Mouse (Mus musculus) midbrain, embryonic 11.5 days (tissue): ENCODE results near the gene Bik. TPM values are rescaled to one million over a fixed set of nuclear protein-coding genes. Genes with fewer than 3 reads are reported as not detected.
"Not testable (repeated sequence)": the region's sequence is repeated elsewhere in the genome, so short reads cannot be mapped to it uniquely, and the experiment has no call there.

Experiments used
- ATAC-seq: fragments of 200-750 bp; cut with Nextera tagmentation; 2 replicates; pipeline ENCODE4 v1.8.0; 2017; ENCODE audit warnings: moderate TSS enrichment, moderate library complexity; ENCODE audit not compliant: low FRiP score
- DNase-seq: peaks from one replicate; pipeline ENCODE4 v3.0.0; 2015; ENCODE audit warnings: low spot score; ENCODE audit errors: missing footprints
- H3K27ac ChIP-seq: fragments of 300-500 bp; sonication (generic); 2 replicates; pipeline ENCODE4 v1.5.1; 2014; ENCODE audit warnings: low read depth, low read length
- H3K27me3 ChIP-seq: fragments of 300-500 bp; sonication (generic); 2 replicates; pipeline ENCODE4 v1.6.1; 2014; ENCODE audit warnings: mild to moderate bottlenecking, low read length, moderate library complexity, mixed read lengths; ENCODE audit not compliant: control insufficient read depth, insufficient read depth
- H3K36me3 ChIP-seq: fragments of 300-500 bp; sonication (generic); 2 replicates; pipeline ENCODE4 v1.6.1; 2014; ENCODE audit warnings: mild to moderate bottlenecking, low read length, moderate library complexity, mixed read lengths; ENCODE audit not compliant: control insufficient read depth, insufficient read depth
- H3K4me1 ChIP-seq: fragments of 300-500 bp; sonication (generic); 2 replicates; pipeline ENCODE4 v1.6.1; 2014; ENCODE audit warnings: low read length; ENCODE audit not compliant: control insufficient read depth, insufficient read depth
- H3K4me2 ChIP-seq: fragments of 300-500 bp; sonication (generic); 2 replicates; pipeline ENCODE4 v1.6.1; 2014; ENCODE audit warnings: mild to moderate bottlenecking, moderate library complexity
- H3K4me3 ChIP-seq: fragments of 300-500 bp; sonication (generic); 2 replicates; pipeline ENCODE4 v1.5.1; 2014; ENCODE audit warnings: low read depth, low read length
- H3K9ac ChIP-seq: fragments of 300-500 bp; sonication (generic); 2 replicates; pipeline ENCODE4 v1.6.1; 2014; ENCODE audit warnings: low read length
- H3K9me3 ChIP-seq: fragments of 300-500 bp; sonication (generic); 2 replicates; pipeline ENCODE4 v1.6.1; 2016; ENCODE audit warnings: low read length; ENCODE audit not compliant: control insufficient read depth
- WGBS: fragments of 180-500 bp; shearing (Covaris S2); extraction: QIAGEN DNeasy Blood & Tissue Kit; methylation state at CpG from one replicate; pipeline ENCODE4 v1.1.7; 2014; 5-methylcytosine and 5-hydroxymethylcytosine counted together
- polyA plus RNA-seq: library from polyadenylated mRNA; unstranded; fragments of >200 nt; fragmentation: Nextera tagmentation; extraction: Ambion mirVana; gene quantifications from 2 replicates; pipeline ENCODE4 v1.2.1, GENCODE M21; 2014

Bik gene
- polyA plus RNA-seq, 1 experiment from 2014 or later = 2.8 TPM

GRCm38 (mm10) chr15:83491891-83492290, 34.8 kb upstream of the Bik start:
- Histone ChIP-seq H3K9me3 (no peaks in the 10 kb centered on the region), H3K4me1 (no peaks in the 10 kb centered on the region), H3K36me3 (peaks cover 5% of the 10 kb centered on the region; the same call in 1 of the 2 replicates), H3K4me2 (no peak overlapping the region), H3K9ac (no peak overlapping the region), H3K27ac (no peak overlapping the region), H3K27me3 (no peaks in the 10 kb centered on the region), H3K4me3 (no peak overlapping the region)
- WGBS = 93% methylated on average over 5 of the region's 5 CpGs
- ATAC-seq (no peak), DNase-seq (no peak)

DNA sequence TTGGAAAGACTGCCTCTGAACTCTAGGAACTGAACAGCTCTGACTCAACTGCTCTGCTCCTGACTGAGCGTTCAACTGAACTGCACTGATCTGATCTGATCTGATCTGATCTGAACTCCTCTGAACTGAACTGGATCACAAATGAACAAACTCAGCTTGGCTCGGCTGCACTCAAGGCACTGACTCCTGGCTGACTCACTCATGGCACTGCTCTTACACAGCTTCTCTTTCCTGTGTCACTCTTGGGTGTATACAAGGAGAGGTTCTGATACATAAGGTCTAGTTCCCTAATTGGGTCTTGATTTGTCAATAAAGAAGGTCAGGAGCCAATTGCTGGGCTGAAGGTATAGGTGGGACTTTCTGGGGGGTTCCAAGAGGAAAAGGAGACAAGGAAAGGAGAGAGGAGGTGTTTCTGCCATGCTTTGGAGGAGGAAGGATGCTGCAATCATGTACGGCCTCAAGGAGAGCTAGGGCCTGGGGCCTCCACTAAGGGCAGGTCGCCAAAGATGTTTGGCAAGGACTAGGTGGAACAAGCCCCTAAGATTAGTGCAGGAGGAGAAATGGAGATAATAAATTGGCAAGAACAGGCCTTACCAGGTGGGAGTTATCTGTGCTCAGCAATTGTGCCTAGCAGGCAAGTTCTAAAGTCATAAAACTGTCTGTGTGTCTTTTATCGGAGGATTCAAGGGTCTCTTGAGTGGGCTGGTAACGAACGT, 32.6 kb upstream of the Bik start:
- Histone ChIP-seq H3K27me3 (no peaks in the 10 kb centered on the region), H3K9ac (no peak overlapping the region), H3K36me3 (peaks cover 7% of the 10 kb centered on the region; the same call in 1 of the 2 replicates), H3K4me1 (no peaks in the 10 kb centered on the region), H3K27ac (no peak overlapping the region), H3K4me2 (no peak overlapping the region), H3K9me3 (no peaks in the 10 kb centered on the region), H3K4me3 (no peak overlapping the region)
- 92% methylated on average over 7 of the region's 7 CpGs for WGBS
- DNase-seq = no peak
- ATAC-seq = no peak

- Histone ChIP-seq H3K4me2 (no peak overlapping the region), H3K4me1 (no peaks in the 10 kb centered on the region), H3K9me3 (no peaks in the 10 kb centered on the region), H3K36me3 (peaks cover 7% of the 10 kb centered on the region; the same call in 1 of the 2 replicates), H3K4me3 (no peak overlapping the region), H3K9ac (no peak overlapping the region), H3K27ac (no peak overlapping the region), H3K27me3 (no peaks in the 10 kb centered on the region)
- 85% methylated on average over 6 of the region's 6 CpGs for WGBS
- DNase-seq (no peak), ATAC-seq (no peak)
Observed at GRCm38 (mm10) chr15:83494572-83494920, 32.1 kb upstream of the Bik start.

DNA sequence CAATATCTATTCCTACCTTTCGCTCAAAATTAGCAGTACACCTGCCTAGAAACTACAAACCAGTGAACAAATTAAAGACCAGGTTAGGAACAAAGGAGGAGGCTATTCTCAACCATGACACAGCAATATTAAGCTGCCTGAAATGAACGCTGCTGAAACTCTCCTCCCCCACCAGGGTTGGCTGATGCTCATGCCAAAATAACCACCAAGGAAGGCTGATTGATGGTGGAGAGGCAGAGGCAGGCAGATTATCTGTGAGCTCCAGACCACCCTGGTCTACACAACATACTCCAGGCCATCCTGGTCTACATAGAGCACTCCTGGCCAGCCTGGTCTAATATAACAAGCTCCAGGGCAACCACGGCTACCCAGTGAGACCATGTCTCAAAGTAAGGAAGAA, 31.5 kb upstream of the Bik start:
- H3K27me3 ChIP-seq = no peaks in the 10 kb centered on the region
- H3K4me1 ChIP-seq = no peaks in the 10 kb centered on the region
- H3K27ac ChIP-seq = no peak overlapping the region
- no peak for DNase-seq
- H3K36me3 ChIP-seq = peaks cover 7% of the 10 kb centered on the region; the same call in 1 of the 2 replicates
- no peak overlapping the region for H3K9ac ChIP-seq
- H3K4me3 ChIP-seq = no peak overlapping the region
- 92% methylated on average over 3 of the region's 3 CpGs for WGBS
- no peak for ATAC-seq
- no peaks in the 10 kb centered on the region for H3K9me3 ChIP-seq
- no peak overlapping the region for H3K4me2 ChIP-seq

GRCm38 (mm10) chr15:83495787-83496367, 30.8 kb upstream of the Bik start:
- ATAC-seq (no peak), DNase-seq (no peak)
- Histone ChIP-seq H3K27me3 (no peaks in the 10 kb centered on the region), H3K27ac (no peak overlapping the region), H3K4me2 (no peak overlapping the region; the same call in 1 of the 2 replicates), H3K9me3 (no peaks in the 10 kb centered on the region), H3K4me3 (0 out of 2 replicates have a peak overlapping the region, but pooled peaks have one; percentile 9), H3K36me3 (peaks cover 7% of the 10 kb centered on the region; the same call in 1 of the 2 replicates), H3K9ac (no peak overlapping the region), H3K4me1 (no peaks in the 10 kb centered on the region)
- 74% methylated on average over 22 of the region's 22 CpGs for WGBS

DNA sequence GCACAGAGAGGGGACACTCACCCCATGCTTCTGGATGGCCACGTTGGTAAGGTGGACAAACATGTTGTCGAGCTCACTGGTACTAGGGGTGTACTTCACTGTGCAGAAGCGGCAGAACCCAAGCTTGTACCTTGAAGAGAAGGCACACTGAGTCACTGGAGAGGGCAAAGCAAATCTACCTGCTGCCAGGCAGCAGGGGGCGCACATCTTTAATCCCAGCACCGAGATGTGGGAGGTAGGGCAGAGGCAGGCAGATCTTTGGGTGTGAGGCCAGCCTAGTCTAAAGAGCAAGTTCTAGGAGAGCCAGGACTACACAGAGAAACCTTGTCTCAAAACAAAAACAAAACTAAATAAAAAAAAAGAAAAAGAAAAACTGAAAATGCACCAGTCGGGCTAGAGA, 29.4 kb upstream of the Bik start:
- DNase-seq = no peak
- H3K4me3 ChIP-seq = no peak overlapping the region
- no peak overlapping the region for H3K27ac ChIP-seq
- H3K4me2 ChIP-seq = no peak overlapping the region
- no peaks in the 10 kb centered on the region for H3K9me3 ChIP-seq
- H3K4me1 ChIP-seq = no peaks in the 10 kb centered on the region
- 91% methylated on average over 6 of the region's 6 CpGs for WGBS
- H3K36me3 ChIP-seq = peaks cover 7% of the 10 kb centered on the region; the same call in 1 of the 2 replicates
- no peak overlapping the region for H3K9ac ChIP-seq
- no peak for ATAC-seq
- H3K27me3 ChIP-seq = no peaks in the 10 kb centered on the region

DNA sequence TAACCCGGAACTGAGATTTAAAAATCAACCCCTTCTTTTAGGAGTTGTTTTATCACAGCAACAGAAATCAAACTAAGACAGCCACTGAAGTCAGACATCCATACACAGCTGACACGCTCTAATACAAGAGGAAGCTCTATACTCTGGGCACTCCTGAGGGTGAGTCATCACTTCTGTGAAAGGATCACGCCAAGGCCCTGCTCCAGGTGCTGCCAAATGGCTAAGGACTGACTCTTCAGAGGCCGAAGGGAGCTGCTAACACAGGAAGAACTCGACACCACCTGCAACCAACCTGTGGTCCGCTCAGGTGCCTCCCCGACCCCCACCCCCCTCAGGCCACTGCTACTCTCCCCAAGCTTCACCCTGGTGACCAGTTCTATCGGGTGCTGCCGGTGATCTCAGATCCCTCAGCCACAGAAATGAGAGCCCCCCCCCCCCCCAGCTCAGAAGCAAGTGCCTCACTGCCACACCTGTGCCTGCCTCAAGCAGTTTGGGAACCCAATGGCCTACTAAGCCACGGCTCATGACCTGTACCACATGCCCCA, 27.4 kb upstream of the Bik start:
- H3K4me3 ChIP-seq = no peak overlapping the region
- 93% methylated on average over 10 of the region's 10 CpGs for WGBS
- no peaks in the 10 kb centered on the region for H3K9me3 ChIP-seq
- no peak overlapping the region for H3K4me2 ChIP-seq
- DNase-seq (peak; percentile 69), ATAC-seq (no peak)
- H3K27me3 ChIP-seq = no peaks in the 10 kb centered on the region
- H3K4me1 ChIP-seq = no peaks in the 10 kb centered on the region
- H3K9ac ChIP-seq = no peak overlapping the region
- peaks cover 9% of the 10 kb centered on the region; the same call in 1 of the 2 replicates for H3K36me3 ChIP-seq
- H3K27ac ChIP-seq = no peak overlapping the region

- no peak for ATAC-seq
- DNase-seq = peak; percentile 71
- peaks cover 9% of the 10 kb centered on the region; the same call in 1 of the 2 replicates for H3K36me3 ChIP-seq
Observed at GRCm38 (mm10) chr15:83500352-83500751, 26.3 kb upstream of the Bik start.

GRCm38 (mm10) chr15:83501483-83501882, 25.2 kb upstream of the Bik start:
- H3K4me3 ChIP-seq, H3K9ac ChIP-seq, H3K9me3 ChIP-seq, H3K4me2 ChIP-seq, H3K27me3 ChIP-seq, H3K27ac ChIP-seq, H3K4me1 ChIP-seq, H3K36me3 ChIP-seq, ATAC-seq: not testable (repeated sequence)
- WGBS = 73% methylated on average over 6 of the region's 6 CpGs
- DNase-seq = peak; percentile 62

More at GRCm38 (mm10) chr15:83500352-83500751, 26.3 kb upstream of the Bik start:
- Histone ChIP-seq H3K27me3 (no peaks in the 10 kb centered on the region), H3K4me2 (no peak overlapping the region), H3K4me3 (no peak overlapping the region), H3K9me3 (no peaks in the 10 kb centered on the region), H3K27ac (no peak overlapping the region), H3K4me1 (no peaks in the 10 kb centered on the region), H3K9ac (no peak overlapping the region)
- WGBS = 61% methylated on average over 3 of the region's 3 CpGs
